Mouse (Mus musculus): ENCODE results near the gene Lypd6b.

DNA sequence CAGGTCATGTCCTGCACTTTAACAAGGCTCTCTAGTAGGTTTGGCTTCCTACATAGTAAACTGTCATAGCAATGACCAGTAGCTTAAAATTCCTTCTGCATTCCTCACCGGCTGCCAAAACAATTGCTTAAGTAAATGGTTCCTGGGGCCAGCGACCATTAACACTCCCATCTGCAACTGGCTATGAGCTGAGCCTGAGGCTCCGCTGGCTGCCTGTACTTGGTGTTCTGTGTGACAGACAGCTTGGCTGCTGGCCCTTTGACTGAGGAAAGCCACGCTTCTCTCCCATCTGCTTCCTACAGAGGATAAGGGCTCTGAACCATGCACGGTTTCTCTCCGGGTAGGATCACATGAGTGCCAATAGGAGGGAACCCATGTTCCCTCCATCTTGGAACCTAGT lies 53.1 kb downstream of the Lypd6b start:
- no peak for TF ChIP-seq CTCF (IDR thresholded peaks at IDR 0.05; ENCODE audit: extremely low read depth, insufficient read depth, low read length)
- no peak for TF ChIP-seq POLR2A (IDR thresholded peaks at IDR 0.05; ENCODE audit: extremely low read depth, insufficient read depth, low read length)

Measured in cortical plate, adult 2 months (tissue).